Mouse (Mus musculus) hindbrain, embryonic 12.5 days (tissue): ENCODE measurements at regions not wholly inside any gene's neighbourhood (a gene's known extent, or its start where the extent isn't known, plus 50 kb on each side); places are given as distances from the start of the nearest gene placed in this dataset.

Source experiments
- ATAC-seq: fragments of 200-750 bp; cut with Nextera tagmentation; 2 replicates; pipeline ENCODE4 v1.8.0; 2017; ENCODE audit warnings: moderate TSS enrichment; ENCODE audit not compliant: low FRiP score
- H3K27ac ChIP-seq: fragments of 300-500 bp; sonication (generic); 2 replicates; pipeline ENCODE4 v1.5.1; 2016; ENCODE audit warnings: mild to moderate bottlenecking
- H3K27me3 ChIP-seq: fragments of 300-500 bp; sonication (generic); 2 replicates; pipeline ENCODE4 v1.6.1; 2016; ENCODE audit warnings: mild to moderate bottlenecking
- H3K36me3 ChIP-seq: fragments of 300-500 bp; sonication (generic); 2 replicates; pipeline ENCODE4 v1.6.1; 2016; ENCODE audit warnings: mild to moderate bottlenecking
- H3K4me1 ChIP-seq: fragments of 300-500 bp; sonication (generic); 2 replicates; pipeline ENCODE4 v1.6.1; 2016
- H3K4me2 ChIP-seq: fragments of 300-500 bp; sonication (generic); replicated peaks from 2 replicates; pipeline ENCODE4 v1.6.1; 2016; ENCODE audit warnings: mild to moderate bottlenecking
- H3K4me3 ChIP-seq: fragments of 300-500 bp; sonication (generic); 2 replicates; pipeline ENCODE4 v1.5.1; 2016; ENCODE audit warnings: mild to moderate bottlenecking
- H3K9ac ChIP-seq: fragments of 300-500 bp; sonication (generic); 2 replicates; pipeline ENCODE4 v1.6.1; 2016; ENCODE audit warnings: mild to moderate bottlenecking, moderate library complexity
- H3K9me3 ChIP-seq: fragments of 300-500 bp; sonication (generic); replicated peaks from 2 replicates; pipeline ENCODE4 v1.6.1; 2016; ENCODE audit warnings: mild to moderate bottlenecking
- WGBS: fragments of 180-500 bp; shearing (Covaris S2); methylation state at CpG from one replicate; pipeline ENCODE4 v1.1.7; 2016; 5-methylcytosine and 5-hydroxymethylcytosine counted together

DNA sequence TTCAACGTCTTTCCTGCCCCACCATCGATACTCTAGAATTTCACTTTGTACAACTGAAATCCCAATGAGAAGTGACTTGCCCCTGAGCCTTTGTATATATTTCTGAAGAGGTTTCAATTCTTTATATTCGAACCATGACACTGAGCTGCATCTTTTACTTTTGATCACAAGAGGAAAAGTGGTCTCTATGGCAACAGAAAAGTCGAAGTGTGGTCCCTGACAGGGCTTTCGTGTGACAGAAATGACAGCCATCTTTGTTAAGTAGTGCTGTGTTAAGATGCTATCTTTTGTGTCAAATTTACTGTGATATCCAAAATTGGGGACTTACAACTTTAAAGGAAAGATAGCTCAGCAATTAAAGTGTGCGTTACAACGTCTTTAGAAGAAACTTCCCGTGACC is 412.1 kb upstream of the Itga1 start:
- ATAC-seq = no peak
- WGBS = 59% methylated on average over 8 of the region's 8 CpGs
- no peaks in the 10 kb centered on the region for H3K27me3 ChIP-seq
- no peaks in the 10 kb centered on the region for H3K36me3 ChIP-seq
- H3K4me1 ChIP-seq = no peaks in the 10 kb centered on the region
- no peak overlapping the region for H3K4me3 ChIP-seq
- H3K9me3 ChIP-seq = no peaks in the 10 kb centered on the region
- H3K27ac ChIP-seq = no peak overlapping the region
- H3K4me2 ChIP-seq = no peak overlapping the region
- H3K9ac ChIP-seq = no peak overlapping the region

DNA sequence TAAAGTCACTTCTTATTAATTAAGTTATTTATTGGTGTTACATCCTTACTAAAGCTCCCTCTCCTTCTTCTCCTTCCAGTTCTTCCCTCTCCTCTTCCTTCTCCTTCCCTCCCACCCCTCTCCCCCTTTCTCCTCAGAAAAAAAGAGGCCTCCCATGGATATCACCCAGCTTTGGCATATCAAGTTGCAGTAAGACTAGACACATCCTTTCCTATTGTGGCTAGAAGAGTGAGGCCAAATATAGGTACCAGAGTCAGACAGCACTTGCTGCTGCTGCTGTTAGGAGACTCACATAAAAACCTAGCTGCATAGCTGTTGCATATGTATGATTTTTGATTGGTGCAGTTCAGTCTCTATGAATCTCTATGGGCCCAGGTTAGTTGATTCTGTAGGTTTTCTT is 410.4 kb upstream of the Itga1 start:
- Histone ChIP-seq H3K9ac (no peak overlapping the region), H3K27me3 (no peaks in the 10 kb centered on the region), H3K4me1 (0 out of 2 replicates have a peak, but pooled peaks cover 2% of the 10 kb centered on the region), H3K9me3 (no peaks in the 10 kb centered on the region), H3K36me3 (no peaks in the 10 kb centered on the region), H3K27ac (no peak overlapping the region), H3K4me2 (no peak overlapping the region), H3K4me3 (no peak overlapping the region)
- ATAC-seq = no peak

DNA sequence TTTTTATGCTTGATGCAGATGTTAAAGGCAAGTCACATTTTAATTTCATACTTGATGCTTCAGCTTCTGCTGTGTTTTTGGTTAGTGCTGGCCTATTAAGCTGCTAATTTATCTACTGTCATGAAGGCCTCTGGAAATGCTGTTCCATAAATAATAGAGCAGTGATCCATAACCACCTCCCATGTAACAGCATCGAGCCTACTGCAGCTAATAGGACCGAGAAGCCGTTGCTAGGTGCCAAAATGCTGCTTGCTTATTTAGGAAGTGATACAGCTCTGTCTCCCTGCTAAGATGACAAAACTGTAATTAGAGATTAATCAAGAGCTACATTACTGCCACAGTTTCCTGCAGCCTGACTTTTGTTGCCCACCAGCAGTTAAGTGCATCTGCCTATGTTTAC is 406.9 kb upstream of the Itga1 start:
- WGBS = 48% methylated on average over 3 of the region's 3 CpGs
- no peaks in the 10 kb centered on the region for H3K36me3 ChIP-seq
- no peak overlapping the region for H3K4me2 ChIP-seq
- ATAC-seq = peak; percentile 80
- no peak overlapping the region for H3K4me3 ChIP-seq
- H3K27ac ChIP-seq = no peak overlapping the region
- 0 out of 2 replicates have a peak, but pooled peaks cover 2% of the 10 kb centered on the region for H3K4me1 ChIP-seq
- no peaks in the 10 kb centered on the region for H3K27me3 ChIP-seq
- no peak overlapping the region for H3K9ac ChIP-seq
- peaks cover 6% of the 10 kb centered on the region; the same call in 1 of the 2 replicates for H3K9me3 ChIP-seq

DNA sequence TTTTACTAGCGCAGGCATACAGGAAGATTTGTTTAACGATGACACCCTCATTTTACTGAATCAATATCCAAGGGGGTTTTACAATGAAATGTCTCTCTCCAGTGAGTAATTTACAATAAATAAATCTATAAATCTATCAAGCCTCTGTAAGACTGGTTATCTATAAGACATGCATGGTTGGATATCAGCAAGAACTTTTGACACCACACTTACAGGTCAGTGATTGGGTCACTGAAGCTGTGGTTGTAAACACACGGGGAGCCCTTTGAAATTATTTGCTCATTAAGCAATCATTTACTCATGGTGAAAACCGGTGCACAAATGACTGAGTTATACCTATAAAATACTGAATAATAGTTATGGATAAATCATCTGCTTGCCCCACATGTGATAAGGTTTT is 392.6 kb upstream of the Itga1 start:
- no peaks in the 10 kb centered on the region for H3K9me3 ChIP-seq
- H3K4me3 ChIP-seq = no peak overlapping the region
- no peaks in the 10 kb centered on the region for H3K4me1 ChIP-seq
- H3K27ac ChIP-seq = no peak overlapping the region
- no peaks in the 10 kb centered on the region for H3K36me3 ChIP-seq
- no peak for ATAC-seq
- WGBS = 61% methylated on average over 4 of the region's 4 CpGs
- no peak overlapping the region for H3K4me2 ChIP-seq
- H3K27me3 ChIP-seq = no peaks in the 10 kb centered on the region
- no peak overlapping the region for H3K9ac ChIP-seq

DNA sequence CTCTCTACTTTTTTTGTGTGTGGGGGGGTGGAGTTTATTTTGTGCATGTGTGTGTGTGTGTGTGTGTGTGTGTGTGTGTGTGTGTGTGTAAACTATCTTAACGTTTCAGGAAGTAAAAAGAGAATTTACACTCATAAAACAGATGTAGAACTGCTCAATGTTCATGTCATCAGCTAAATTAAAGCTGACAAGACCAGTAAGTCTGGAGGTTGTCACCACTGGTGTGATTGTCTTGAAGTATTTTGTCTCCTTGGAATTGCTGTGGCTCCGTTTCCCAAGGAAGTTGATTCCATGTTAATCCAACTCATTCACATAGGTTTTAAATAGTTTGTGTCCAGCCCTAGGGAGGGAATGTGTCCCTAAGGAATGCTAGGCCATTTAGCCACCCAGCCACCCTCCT is 374.1 kb upstream of the Itga1 start:
- Histone ChIP-seq H3K4me2 (no peak overlapping the region), H3K36me3 (no peaks in the 10 kb centered on the region), H3K27ac (no peak overlapping the region), H3K9me3 (no peaks in the 10 kb centered on the region), H3K27me3 (no peaks in the 10 kb centered on the region), H3K4me3 (no peak overlapping the region), H3K9ac (no peak overlapping the region), H3K4me1 (no peaks in the 10 kb centered on the region)
- 61% methylated on average over 2 of the region's 2 CpGs for WGBS
- no peak for ATAC-seq

DNA sequence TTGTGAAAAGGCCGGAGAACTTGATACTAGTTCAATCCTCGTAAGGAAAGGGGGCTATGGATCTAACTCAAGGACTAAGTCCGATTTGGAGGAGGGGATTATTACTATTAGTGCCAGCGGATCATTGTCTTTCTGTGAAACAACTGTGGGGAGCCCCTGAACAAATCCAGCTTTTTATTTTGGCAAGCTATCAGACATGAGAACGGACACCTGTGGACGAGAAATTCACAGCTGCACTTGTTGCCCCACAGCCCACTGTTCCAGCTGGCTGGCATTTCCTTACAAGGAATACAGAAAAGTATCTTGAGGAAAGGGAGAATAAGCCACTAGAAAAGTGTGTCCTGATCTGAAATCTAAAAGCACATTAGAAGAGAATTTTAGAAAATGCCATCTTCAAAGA is 363.9 kb upstream of the Itga1 start:
- 87% methylated on average over 6 of the region's 6 CpGs for WGBS

DNA sequence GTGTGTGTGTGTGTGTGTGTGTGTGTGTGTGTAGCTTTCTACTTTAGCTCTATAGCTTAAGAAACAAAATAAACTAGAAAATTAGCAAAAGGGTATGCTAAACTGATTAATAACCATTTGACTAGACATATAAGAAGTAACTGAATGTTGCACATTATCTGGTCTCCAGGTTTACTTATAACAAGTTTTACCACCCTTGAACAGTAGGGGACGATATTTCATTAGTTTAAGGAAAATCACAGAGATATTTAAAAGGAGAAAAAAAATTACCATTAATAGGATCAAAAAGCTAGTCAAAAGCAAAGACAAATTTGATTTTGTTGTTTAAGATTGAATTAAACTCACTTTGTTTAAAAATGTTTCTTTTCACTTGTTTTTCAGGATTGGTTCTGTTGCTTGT is 349.5 kb upstream of the Itga1 start:
- H3K4me2 ChIP-seq = no peak overlapping the region
- H3K27ac ChIP-seq = no peak overlapping the region
- no peak for ATAC-seq
- no peak overlapping the region for H3K9ac ChIP-seq
- H3K9me3 ChIP-seq = no peaks in the 10 kb centered on the region
- H3K4me1 ChIP-seq = no peaks in the 10 kb centered on the region
- H3K27me3 ChIP-seq = no peaks in the 10 kb centered on the region
- no peaks in the 10 kb centered on the region for H3K36me3 ChIP-seq
- WGBS = 11% methylated on average over 1 of the region's 1 CpGs
- no peak overlapping the region for H3K4me3 ChIP-seq

More for the DNA sequence above, 363.9 kb upstream of the Itga1 start:
- no peak for ATAC-seq
- H3K4me2 ChIP-seq = no peak overlapping the region
- H3K9ac ChIP-seq = no peak overlapping the region
- no peaks in the 10 kb centered on the region for H3K4me1 ChIP-seq
- H3K27me3 ChIP-seq = no peaks in the 10 kb centered on the region
- H3K27ac ChIP-seq = no peak overlapping the region
- no peaks in the 10 kb centered on the region for H3K36me3 ChIP-seq
- no peaks in the 10 kb centered on the region for H3K9me3 ChIP-seq
- no peak overlapping the region for H3K4me3 ChIP-seq

DNA sequence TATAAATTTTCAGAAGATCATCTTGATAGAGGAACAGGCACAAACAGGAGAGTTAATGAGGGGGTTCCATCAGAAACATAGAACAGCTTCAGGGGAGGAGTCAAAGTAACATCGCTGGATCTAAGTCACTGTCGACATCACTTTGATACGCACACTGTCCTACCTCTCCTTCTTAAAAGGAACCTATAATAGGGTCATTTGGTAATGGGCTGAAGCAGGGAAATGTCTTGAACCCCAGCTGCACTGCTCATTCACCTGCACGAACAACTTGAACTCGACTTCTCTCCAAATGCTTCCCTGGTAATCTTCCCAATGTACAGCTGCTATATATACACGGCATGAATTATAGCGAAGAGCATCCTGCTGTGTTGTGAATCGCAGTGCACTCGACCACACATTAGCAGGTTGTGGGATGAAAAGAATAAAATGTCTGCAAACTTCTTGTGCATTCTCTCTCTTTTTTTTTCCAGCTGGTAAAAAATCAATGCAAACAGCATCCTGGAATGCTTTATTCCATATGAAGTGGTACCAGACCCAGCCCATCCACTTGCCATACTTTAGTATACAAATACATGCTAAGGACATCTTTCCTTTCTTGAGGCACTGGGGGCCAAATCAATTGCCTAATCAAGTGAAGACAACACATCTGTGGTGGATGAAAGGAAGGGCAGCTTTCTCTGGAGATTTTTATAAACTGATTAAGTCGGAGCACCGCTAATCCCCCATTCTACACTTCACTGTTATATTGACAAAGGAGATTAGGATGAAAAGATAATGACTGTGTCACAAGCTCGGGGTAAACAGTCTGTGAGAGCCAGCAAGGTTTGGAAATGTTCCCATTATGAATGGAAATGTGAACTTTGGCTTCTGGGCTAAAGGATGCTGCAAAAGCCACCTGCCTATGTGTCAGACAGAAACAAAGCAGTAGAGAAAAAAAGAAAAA is 325.6 kb upstream of the Itga1 start:
- no peak overlapping the region for H3K9ac ChIP-seq
- WGBS = 62% methylated on average over 12 of the region's 12 CpGs
- no peaks in the 10 kb centered on the region for H3K27me3 ChIP-seq
- no peak for ATAC-seq
- no peak overlapping the region for H3K4me2 ChIP-seq
- no peaks in the 10 kb centered on the region for H3K36me3 ChIP-seq
- H3K27ac ChIP-seq = no peak overlapping the region
- no peak overlapping the region for H3K4me3 ChIP-seq
- 0 out of 2 replicates have a peak, but pooled peaks cover 2% of the 10 kb centered on the region for H3K4me1 ChIP-seq
- no peaks in the 10 kb centered on the region for H3K9me3 ChIP-seq

DNA sequence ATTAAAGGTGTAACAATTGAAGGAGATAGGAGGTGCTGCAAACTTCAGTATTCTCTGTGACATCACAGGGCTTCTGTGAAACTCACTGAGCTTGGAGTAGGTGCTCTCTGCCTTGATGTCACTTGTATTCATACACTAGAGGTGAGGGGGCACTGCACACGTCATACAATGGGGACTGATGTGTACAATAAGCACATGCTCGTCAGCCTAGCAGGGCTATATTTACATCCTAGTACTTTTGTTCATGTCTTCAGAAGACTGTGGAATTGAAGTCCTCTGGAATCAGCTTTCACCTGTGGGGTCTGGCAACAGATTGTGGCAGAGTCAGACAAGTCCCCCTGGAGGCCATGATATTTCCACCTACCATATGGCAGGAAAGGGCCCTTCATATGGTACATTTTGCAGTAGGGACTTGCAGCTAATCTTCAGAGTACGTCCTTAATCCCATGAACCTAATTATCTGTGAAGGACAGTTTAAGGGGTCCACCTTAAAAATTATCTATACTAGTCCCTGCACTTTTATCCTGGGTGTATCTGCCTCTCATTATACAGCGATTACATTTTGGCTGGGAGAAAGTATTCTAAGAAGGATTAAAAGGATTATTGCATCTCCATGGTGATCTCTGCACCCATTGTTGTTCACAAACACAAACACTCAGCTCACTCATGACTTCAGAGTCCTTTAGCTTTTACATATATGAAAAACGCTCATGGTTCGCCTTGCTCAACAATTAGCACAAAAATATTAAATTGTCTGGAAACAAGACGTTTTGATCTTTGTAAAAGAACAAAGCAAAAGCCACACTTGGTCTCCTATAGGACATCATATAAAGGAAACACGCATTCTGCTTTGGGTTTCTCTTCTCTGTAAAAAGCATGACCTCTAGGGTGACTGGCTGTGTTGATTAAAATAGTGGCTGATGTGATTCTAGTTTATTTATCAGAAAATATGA is 324.1 kb upstream of the Itga1 start:
- no peak overlapping the region for H3K4me2 ChIP-seq
- H3K4me1 ChIP-seq = 0 out of 2 replicates have a peak, but pooled peaks cover 2% of the 10 kb centered on the region
- no peaks in the 10 kb centered on the region for H3K27me3 ChIP-seq
- H3K36me3 ChIP-seq = no peaks in the 10 kb centered on the region
- ATAC-seq = no peak
- H3K27ac ChIP-seq = no peak overlapping the region
- H3K9ac ChIP-seq = no peak overlapping the region
- WGBS = 68% methylated on average over 8 of the region's 8 CpGs
- H3K9me3 ChIP-seq = no peaks in the 10 kb centered on the region
- no peak overlapping the region for H3K4me3 ChIP-seq

DNA sequence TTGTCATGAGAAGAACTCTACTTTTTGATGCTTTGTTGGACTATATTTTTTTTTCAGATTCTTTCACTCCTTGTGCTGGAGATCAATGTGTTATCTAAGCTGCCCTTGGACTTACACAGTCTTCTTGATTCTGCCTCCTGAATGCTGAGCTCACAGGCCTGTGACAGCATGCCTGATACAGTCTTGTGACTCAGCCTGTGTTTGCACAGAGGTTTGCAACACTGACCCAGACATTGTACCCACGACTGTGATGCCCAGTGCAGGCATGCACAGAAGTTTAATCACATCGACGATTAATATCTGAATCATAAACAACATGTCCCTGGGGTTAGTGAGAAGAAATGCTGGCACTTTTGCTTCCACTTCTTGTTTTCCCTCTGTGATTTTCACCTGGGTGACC is 322.0 kb upstream of the Itga1 start:
- Histone ChIP-seq H3K4me1 (0 out of 2 replicates have a peak, but pooled peaks cover 2% of the 10 kb centered on the region), H3K27ac (no peak overlapping the region), H3K27me3 (no peaks in the 10 kb centered on the region), H3K4me2 (no peak overlapping the region), H3K4me3 (no peak overlapping the region), H3K9me3 (no peaks in the 10 kb centered on the region), H3K9ac (no peak overlapping the region), H3K36me3 (no peaks in the 10 kb centered on the region)
- ATAC-seq = no peak
- WGBS = 78% methylated on average over 3 of the region's 3 CpGs

DNA sequence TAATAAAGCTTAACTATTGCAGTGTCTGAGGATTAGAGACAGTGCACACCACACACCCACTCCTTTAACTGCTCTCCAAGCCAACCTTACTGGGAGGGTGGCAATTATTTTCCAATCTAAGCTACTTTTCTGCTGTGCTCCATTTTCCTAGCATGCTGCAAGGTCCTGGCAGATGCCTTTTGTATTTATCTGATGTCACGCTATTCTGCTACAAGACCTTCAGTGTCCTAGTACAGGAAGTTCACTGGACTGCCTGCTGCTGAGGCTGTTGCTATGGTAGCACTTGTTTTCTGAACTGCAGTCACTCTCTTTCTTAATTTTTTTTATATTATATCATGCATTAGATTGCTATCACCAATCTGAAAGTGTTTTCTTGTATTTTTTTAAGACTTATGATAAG is 319.7 kb upstream of the Itga1 start:
- no peak for ATAC-seq
- Histone ChIP-seq H3K9me3 (no peaks in the 10 kb centered on the region), H3K9ac (no peak overlapping the region), H3K4me1 (no peaks in the 10 kb centered on the region), H3K4me3 (no peak overlapping the region), H3K36me3 (no peaks in the 10 kb centered on the region), H3K27ac (no peak overlapping the region), H3K27me3 (no peaks in the 10 kb centered on the region), H3K4me2 (no peak overlapping the region)
- WGBS = 26% methylated on average over 1 of the region's 1 CpGs

DNA sequence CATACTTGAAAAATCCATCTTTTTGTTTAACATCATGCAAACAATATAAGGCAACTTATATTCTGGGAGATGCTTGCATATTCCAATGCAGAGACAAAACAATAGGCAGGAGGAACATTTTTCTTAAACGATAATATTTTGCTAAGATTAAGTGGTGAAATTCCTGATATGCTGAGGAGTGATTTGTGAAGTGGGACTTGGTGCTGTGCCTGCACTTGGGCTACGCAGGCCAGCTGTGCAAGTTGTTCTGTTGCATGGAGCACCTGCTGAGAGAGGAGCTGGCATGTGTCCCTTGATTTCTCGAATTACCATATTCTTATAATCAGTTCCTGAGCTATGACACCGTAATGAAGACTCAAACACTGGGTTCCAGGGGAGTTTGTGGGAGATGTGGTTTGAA is 316.1 kb upstream of the Itga1 start:
- Histone ChIP-seq H3K4me2 (no peak overlapping the region), H3K36me3 (no peaks in the 10 kb centered on the region), H3K9ac (no peak overlapping the region), H3K27ac (no peak overlapping the region), H3K9me3 (no peaks in the 10 kb centered on the region), H3K27me3 (no peaks in the 10 kb centered on the region), H3K4me3 (no peak overlapping the region), H3K4me1 (no peaks in the 10 kb centered on the region)
- ATAC-seq = no peak
- 54% methylated on average over 4 of the region's 4 CpGs for WGBS
